Mouse (Mus musculus) liver, embryonic 14.5 days (tissue): ENCODE data around the gene Gtf2ird1.

ENCODE experiments used
- CTCF ChIP-seq: IDR thresholded peaks from 2 replicates; pipeline ENCODE4 v1.5.1; 2016; ENCODE audit warnings: antibody characterized with exemption, low read depth, control low read depth
- EP300 ChIP-seq: IDR thresholded peaks from 2 replicates; pipeline ENCODE4 v1.6.1; 2016; ENCODE audit warnings: antibody characterized with exemption, low read depth

- TF ChIP-seq CTCF (peak; percentile 97), EP300 (no peak)
Measured at GRCm38 (mm10) chr5:134491712-134492417, 35.3 kb upstream of the Gtf2ird1 start.
